Comparison of ENCODE assay signal across 8 mouse cellular contexts in genomic region chr5:43355832-43356231, GRCm38 (mm10).
A peak's percentile ranks its signal among the peaks of the same experiment; 100 is the strongest.
DNase-seq lines count a peak whose midpoint lies in the region; ATAC-seq lines count a peak whose summit lies in the region.

No protein-coding gene starts in this region.

- H3K9me3 ChIP-seq in heart, embryonic 12.5 days (replicated peaks): no peaks in the 10 kb centered on the region
- no peaks in the 10 kb centered on the region for H3K9me3 ChIP-seq in hindbrain, embryonic 12.5 days (replicated peaks)
- H3K9me3 ChIP-seq in midbrain, embryonic 11.5 days (ENCODE audit: control insufficient read depth, low read length): no peaks in the 10 kb centered on the region

- H3K9ac ChIP-seq in heart, embryonic 12.5 days: peak overlapping the region; percentile 43; the same call in 1 of the 2 replicates
- H3K9ac ChIP-seq in hindbrain, embryonic 12.5 days: no peak overlapping the region
- H3K9ac ChIP-seq in midbrain, embryonic 11.5 days (ENCODE audit: low read length): peak overlapping the region; percentile 42; the same call in 1 of the 2 replicates

- H3K4me3 ChIP-seq in heart, embryonic 12.5 days: no peak overlapping the region
- no peak overlapping the region for H3K4me3 ChIP-seq in hindbrain, embryonic 12.5 days
- no peak overlapping the region; the same call in 1 of the 2 replicates for H3K4me3 ChIP-seq in midbrain, embryonic 11.5 days (ENCODE audit: low read depth, low read length)

- DNase-seq in heart, adult 18-20 months: no peak
- peak; percentile 9 for DNase-seq in MN1 (ENCODE audit: low spot score)
- no peak for DNase-seq in midbrain, embryonic 11.5 days (ENCODE audit: low spot score, missing footprints)
- no peak for DNase-seq in adrenal gland, postnatal 25 days
- DNase-seq in adrenal gland, adult 18-20 months (ENCODE audit: low spot score in 2 of 2): no peak

- ATAC-seq in heart, embryonic 12.5 days (ENCODE audit: insufficient number of reproducible peaks, low FRiP score): no peak
- ATAC-seq in hindbrain, embryonic 12.5 days (ENCODE audit: low FRiP score): 0 out of 2 replicates have a peak, but pooled peaks have one; percentile 20
- ATAC-seq in midbrain, embryonic 11.5 days (ENCODE audit: low FRiP score): 0 out of 2 replicates have a peak, but pooled peaks have one; percentile 12
- ATAC-seq in megakaryocyte progenitor cell, adult 5-6 weeks (replicated peaks; ENCODE audit: poor library complexity): no peak

- H3K27me3 ChIP-seq in heart, embryonic 12.5 days (replicated peaks): no peaks in the 10 kb centered on the region
- H3K27me3 ChIP-seq in hindbrain, embryonic 12.5 days: no peaks in the 10 kb centered on the region
- no peaks in the 10 kb centered on the region for H3K27me3 ChIP-seq in midbrain, embryonic 11.5 days (ENCODE audit: control insufficient read depth, insufficient read depth, low read length)

- WGBS in heart, embryonic 12.5 days: 83% methylated on average over 16 of the region's 16 CpGs
- WGBS in hindbrain, embryonic 12.5 days: 82% methylated on average over 16 of the region's 16 CpGs
- WGBS in midbrain, embryonic 11.5 days: 68% methylated on average over 16 of the region's 16 CpGs

- peaks cover 40% of the 10 kb centered on the region for H3K4me1 ChIP-seq in heart, embryonic 12.5 days (replicated peaks)
- H3K4me1 ChIP-seq in hindbrain, embryonic 12.5 days: peaks cover 24% of the 10 kb centered on the region
- peaks cover 5% of the 10 kb centered on the region for H3K4me1 ChIP-seq in midbrain, embryonic 11.5 days (ENCODE audit: control insufficient read depth, insufficient read depth, low read length)

- peak overlapping the region; percentile 92 for H3K27ac ChIP-seq in heart, embryonic 12.5 days (ENCODE audit: poor library complexity, severe bottlenecking)
- H3K27ac ChIP-seq in hindbrain, embryonic 12.5 days: peak overlapping the region; percentile 75
- no peak overlapping the region; the same call in 1 of the 2 replicates for H3K27ac ChIP-seq in midbrain, embryonic 11.5 days (ENCODE audit: low read depth, low read length)

- no peaks in the 10 kb centered on the region for H3K36me3 ChIP-seq in heart, embryonic 12.5 days
- H3K36me3 ChIP-seq in hindbrain, embryonic 12.5 days: no peaks in the 10 kb centered on the region
- H3K36me3 ChIP-seq in midbrain, embryonic 11.5 days (ENCODE audit: control insufficient read depth, insufficient read depth, low read length): no peaks in the 10 kb centered on the region

- peak overlapping the region; percentile 79 for H3K4me2 ChIP-seq in heart, embryonic 12.5 days
- peak overlapping the region; percentile 53 for H3K4me2 ChIP-seq in hindbrain, embryonic 12.5 days (replicated peaks)
- peak overlapping the region; percentile 56 for H3K4me2 ChIP-seq in midbrain, embryonic 11.5 days

Comparison
In these comparisons a context has a peak if more than half of its experiments do, and no peak if none do; other contexts are left out.
1. ATAC-seq: peak in hindbrain, embryonic 12.5 days (single experiment) and midbrain, embryonic 11.5 days (single experiment); none in heart, embryonic 12.5 days (single experiment) and megakaryocyte progenitor cell, adult 5-6 weeks (single experiment).
2. Peak in every context shown above with its lines, with median percentiles within 50 percentile points of each other: H3K4me2 ChIP-seq.